Mouse (Mus musculus): Measurements from ENCODE around the gene Bnc2. TPM values are rescaled to one million over a fixed set of nuclear protein-coding genes. Genes with fewer than 3 reads are reported as not detected.

Gene Bnc2
- polyA plus RNA-seq, 1 experiment from 2014 or later: 25.2 TPM

DNA sequence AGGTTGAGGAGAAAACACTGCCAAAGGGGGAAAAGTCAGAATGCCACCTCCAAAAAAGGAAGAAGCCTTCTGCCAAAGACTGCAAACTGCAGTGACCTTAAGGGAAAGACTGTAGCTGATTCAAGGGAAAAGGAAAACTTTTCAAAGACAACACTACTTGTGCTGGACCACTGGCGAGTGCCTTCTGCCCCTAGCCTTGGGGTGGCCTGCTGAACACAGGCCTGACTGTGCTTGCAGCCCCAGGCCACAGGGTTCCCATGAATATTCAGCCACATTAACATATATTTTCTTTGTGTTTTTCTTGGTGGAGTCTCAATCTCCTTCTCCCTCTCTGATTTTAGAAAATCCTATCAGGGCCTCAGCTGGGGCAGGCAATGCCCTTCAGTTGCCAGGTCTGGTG is 317.7 kb downstream of the Bnc2 start:
- Histone ChIP-seq H3K4me3 (replicated peaks) (no peak overlapping the region), H3K4me1 (replicated peaks) (peaks cover 41% of the 10 kb centered on the region), H3K27ac (peak overlapping the region; percentile 78; the same call in 1 of the 2 replicates), H3K9ac (replicated peaks) (no peak overlapping the region), H3K27me3 (no peaks in the 10 kb centered on the region), H3K9me3 (no peaks in the 10 kb centered on the region), H3K4me2 (no peak overlapping the region), H3K36me3 (no peaks in the 10 kb centered on the region)
- WGBS: 36% methylated on average over 1 of the region's 1 CpGs
- ATAC-seq (ENCODE audit: insufficient number of reproducible peaks, insufficient read depth, low FRiP score, low TSS enrichment, low read depth): no peak

DNA sequence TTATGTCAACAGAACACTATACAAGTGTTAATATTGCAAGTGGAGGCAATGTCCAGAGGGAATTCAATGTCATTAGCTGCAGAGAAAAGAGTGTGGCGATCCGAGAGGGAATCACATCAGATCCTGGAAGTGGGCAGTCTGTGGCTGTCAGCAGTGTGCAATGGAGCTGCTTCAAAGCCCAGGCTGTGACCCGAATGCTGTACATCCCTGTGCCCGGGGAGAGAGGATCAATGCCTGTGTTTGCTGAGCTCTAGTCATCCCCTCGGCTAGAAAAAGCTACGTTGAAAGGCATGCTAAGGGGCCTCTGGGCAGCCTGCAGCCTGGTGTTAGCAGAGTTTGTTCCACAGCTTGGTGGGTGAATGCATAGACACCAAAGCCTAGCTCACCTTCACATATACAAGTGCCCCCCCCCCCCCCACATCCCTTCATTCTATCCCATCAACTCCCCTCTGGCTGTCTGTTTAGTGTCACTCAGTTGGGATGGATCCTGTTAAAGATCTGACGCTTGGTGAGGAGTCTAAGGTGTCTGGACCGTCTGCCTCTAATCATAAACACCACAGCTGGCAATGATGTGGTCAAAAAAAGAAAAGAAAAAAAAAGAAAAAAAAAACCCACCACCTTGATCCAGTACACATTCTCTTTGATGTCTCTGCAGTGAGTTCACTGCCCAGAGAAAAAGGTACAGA is 318.5 kb downstream of the Bnc2 start:
- Histone ChIP-seq H3K9ac (replicated peaks) (no peak overlapping the region), H3K36me3 (no peaks in the 10 kb centered on the region), H3K27ac (peak overlapping the region; percentile 73), H3K9me3 (no peaks in the 10 kb centered on the region), H3K4me2 (no peak overlapping the region), H3K4me3 (replicated peaks) (no peak overlapping the region), H3K27me3 (no peaks in the 10 kb centered on the region), H3K4me1 (replicated peaks) (peaks cover 36% of the 10 kb centered on the region)
- 18% methylated on average over 8 of the region's 8 CpGs for WGBS
- peak; percentile 56 for ATAC-seq (ENCODE audit: insufficient number of reproducible peaks, insufficient read depth, low FRiP score, low TSS enrichment, low read depth)

DNA sequence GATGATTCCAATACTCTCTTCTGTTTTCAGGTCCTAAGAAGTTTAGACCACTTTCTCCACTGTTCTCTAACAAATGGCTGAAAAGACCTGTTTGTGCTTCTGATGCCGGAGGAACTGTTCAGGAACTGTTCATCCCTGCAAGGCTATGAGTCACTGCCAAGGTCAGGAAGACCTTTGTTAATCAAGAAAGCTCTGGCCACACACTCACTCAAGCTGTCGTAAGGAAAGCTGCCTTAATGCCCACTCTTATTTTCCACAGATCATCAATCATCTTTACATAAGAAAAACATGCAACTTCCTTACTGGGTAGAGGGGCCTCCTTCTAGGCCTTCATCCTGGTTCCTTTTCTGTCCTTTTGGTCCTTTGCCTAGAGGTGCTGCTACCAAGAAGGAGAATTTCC is 322.4 kb downstream of the Bnc2 start:
- ATAC-seq (ENCODE audit: insufficient number of reproducible peaks, insufficient read depth, low FRiP score, low TSS enrichment, low read depth): no peak
- 33% methylated on average over 2 of the region's 2 CpGs for WGBS
- no peak overlapping the region for H3K9ac ChIP-seq (replicated peaks)
- H3K36me3 ChIP-seq: no peaks in the 10 kb centered on the region
- H3K27ac ChIP-seq: no peak overlapping the region
- H3K4me1 ChIP-seq (replicated peaks): peaks cover 30% of the 10 kb centered on the region
- H3K4me3 ChIP-seq (replicated peaks): no peak overlapping the region
- no peaks in the 10 kb centered on the region for H3K9me3 ChIP-seq
- H3K27me3 ChIP-seq: no peaks in the 10 kb centered on the region
- no peak overlapping the region for H3K4me2 ChIP-seq

DNA sequence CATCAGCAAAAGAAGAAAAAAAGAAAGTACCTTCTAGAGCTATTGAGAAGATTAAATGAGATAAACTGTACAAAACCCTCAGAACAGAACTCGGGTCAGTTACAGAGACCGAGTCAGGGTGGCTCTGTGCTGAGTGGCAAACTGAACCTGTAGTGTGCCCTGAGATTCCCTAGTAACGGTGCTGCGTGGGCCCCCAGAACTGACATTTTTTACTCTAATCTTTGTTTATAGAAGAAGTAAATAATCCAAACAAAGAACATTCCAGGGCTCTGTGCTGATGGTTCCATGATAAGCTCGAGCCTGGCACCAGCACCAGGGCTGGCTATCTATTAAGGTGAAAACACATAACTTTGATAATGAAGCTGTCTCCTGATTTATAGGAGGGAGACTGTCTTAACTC is 325.5 kb downstream of the Bnc2 start:
- H3K36me3 ChIP-seq: no peaks in the 10 kb centered on the region
- no peak overlapping the region for H3K9ac ChIP-seq (replicated peaks)
- no peaks in the 10 kb centered on the region for H3K27me3 ChIP-seq
- WGBS: 21% methylated on average over 5 of the region's 5 CpGs
- no peak overlapping the region for H3K4me3 ChIP-seq (replicated peaks)
- ATAC-seq (ENCODE audit: insufficient number of reproducible peaks, insufficient read depth, low FRiP score, low TSS enrichment, low read depth): no peak
- H3K27ac ChIP-seq: no peak overlapping the region
- H3K4me1 ChIP-seq (replicated peaks): peaks cover 10% of the 10 kb centered on the region
- no peaks in the 10 kb centered on the region for H3K9me3 ChIP-seq
- no peak overlapping the region for H3K4me2 ChIP-seq

DNA sequence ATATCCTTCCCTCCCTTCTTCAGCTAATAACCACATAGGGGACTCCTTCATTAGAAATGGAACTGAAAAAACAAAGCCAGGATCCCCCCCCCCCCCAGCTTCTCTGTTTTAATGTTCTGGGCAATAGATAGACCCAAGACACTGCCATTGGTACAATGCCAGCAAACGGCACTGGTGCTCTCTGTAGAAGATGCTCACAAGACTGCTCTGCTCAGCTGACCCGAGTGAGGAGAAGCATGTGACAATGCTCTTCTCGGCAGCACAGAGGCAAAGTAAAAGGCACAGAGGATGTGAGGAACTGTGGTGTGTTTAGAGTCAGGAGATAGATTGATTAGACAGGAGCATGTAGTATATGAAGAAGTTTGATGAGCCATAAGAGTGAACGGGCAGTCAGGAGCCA is 335.9 kb downstream of the Bnc2 start:
- no peaks in the 10 kb centered on the region for H3K9me3 ChIP-seq
- no peak overlapping the region for H3K9ac ChIP-seq (replicated peaks)
- ATAC-seq (ENCODE audit: insufficient number of reproducible peaks, insufficient read depth, low FRiP score, low TSS enrichment, low read depth): no peak
- no peaks in the 10 kb centered on the region for H3K36me3 ChIP-seq
- no peak overlapping the region for H3K4me3 ChIP-seq (replicated peaks)
- 80% methylated on average over 4 of the region's 4 CpGs for WGBS
- H3K4me1 ChIP-seq (replicated peaks): peaks cover 17% of the 10 kb centered on the region
- H3K27ac ChIP-seq: no peak overlapping the region
- no peak overlapping the region for H3K4me2 ChIP-seq
- no peaks in the 10 kb centered on the region for H3K27me3 ChIP-seq

DNA sequence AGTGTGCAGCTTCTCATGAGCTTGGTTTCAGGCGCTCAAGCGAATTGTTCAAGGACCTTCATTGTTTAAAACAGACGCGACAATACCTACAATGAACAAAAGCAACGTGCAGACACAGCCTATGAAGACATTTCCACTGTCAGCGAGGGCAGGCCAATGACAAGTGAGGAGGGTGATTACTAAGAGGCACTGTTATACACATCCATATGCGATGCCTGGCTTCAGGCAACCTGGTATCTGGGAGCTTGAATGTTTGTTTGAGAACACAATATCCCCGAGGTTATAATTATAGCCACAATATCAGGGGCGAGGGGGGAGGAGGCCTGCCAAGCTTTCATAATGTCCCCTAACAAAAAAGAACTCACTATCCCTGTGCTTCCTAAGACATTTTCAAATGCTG is 343.1 kb downstream of the Bnc2 start:
- H3K4me3 ChIP-seq (replicated peaks): no peak overlapping the region
- H3K4me1 ChIP-seq (replicated peaks): peaks cover 16% of the 10 kb centered on the region
- ATAC-seq (ENCODE audit: insufficient number of reproducible peaks, insufficient read depth, low FRiP score, low TSS enrichment, low read depth): no peak
- H3K9ac ChIP-seq (replicated peaks): no peak overlapping the region
- no peaks in the 10 kb centered on the region for H3K27me3 ChIP-seq
- WGBS: 80% methylated on average over 9 of the region's 9 CpGs
- H3K27ac ChIP-seq: no peak overlapping the region
- no peaks in the 10 kb centered on the region for H3K36me3 ChIP-seq
- no peaks in the 10 kb centered on the region for H3K9me3 ChIP-seq
- H3K4me2 ChIP-seq: no peak overlapping the region

DNA sequence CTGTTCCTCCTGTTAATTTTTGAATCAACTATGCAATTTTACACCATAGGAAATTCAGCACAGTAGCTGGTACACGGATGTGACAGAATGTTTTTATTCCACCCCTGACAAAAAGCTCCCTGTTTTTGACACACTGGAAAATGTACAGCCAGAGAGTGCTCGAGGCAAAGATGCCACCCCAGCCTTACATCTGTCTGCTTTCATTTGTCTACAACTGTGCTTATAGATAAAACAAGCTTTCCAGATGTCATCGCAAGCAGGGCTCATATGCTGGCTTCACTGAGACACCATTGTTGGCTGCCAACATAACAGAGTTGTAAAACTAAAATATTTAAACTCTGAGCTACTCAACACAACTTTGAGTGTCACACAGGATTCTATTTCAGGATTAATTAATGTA is 343.6 kb downstream of the Bnc2 start:
- Histone ChIP-seq H3K36me3 (no peaks in the 10 kb centered on the region), H3K27me3 (no peaks in the 10 kb centered on the region), H3K27ac (no peak overlapping the region), H3K9ac (replicated peaks) (no peak overlapping the region), H3K4me1 (replicated peaks) (peaks cover 16% of the 10 kb centered on the region), H3K9me3 (no peaks in the 10 kb centered on the region), H3K4me2 (no peak overlapping the region), H3K4me3 (replicated peaks) (no peak overlapping the region)
- 62% methylated on average over 3 of the region's 3 CpGs for WGBS
- no peak for ATAC-seq (ENCODE audit: insufficient number of reproducible peaks, insufficient read depth, low FRiP score, low TSS enrichment, low read depth)

DNA sequence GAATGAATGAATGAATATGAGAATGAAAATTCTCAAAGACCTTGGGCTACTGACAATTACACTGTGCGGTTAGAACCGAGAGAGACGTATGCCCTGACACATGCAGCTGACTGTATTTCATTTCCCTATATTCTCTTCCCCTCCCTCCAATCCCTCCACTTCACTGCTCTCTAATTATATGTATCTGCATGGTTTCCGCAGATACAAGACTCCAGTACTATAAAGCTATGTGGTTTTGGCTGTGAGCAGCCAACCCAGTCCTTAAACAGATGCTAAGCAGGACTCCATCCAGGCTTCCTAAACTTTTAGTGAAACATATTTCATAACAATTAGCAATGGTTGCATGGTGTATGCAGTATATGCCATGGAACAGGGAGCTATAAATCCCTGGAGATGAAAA is 344.6 kb downstream of the Bnc2 start:
- Histone ChIP-seq H3K4me1 (replicated peaks) (peaks cover 16% of the 10 kb centered on the region), H3K9ac (replicated peaks) (no peak overlapping the region), H3K4me2 (no peak overlapping the region), H3K27me3 (no peaks in the 10 kb centered on the region), H3K36me3 (no peaks in the 10 kb centered on the region), H3K4me3 (replicated peaks) (no peak overlapping the region), H3K27ac (no peak overlapping the region), H3K9me3 (no peaks in the 10 kb centered on the region)
- no peak for ATAC-seq (ENCODE audit: insufficient number of reproducible peaks, insufficient read depth, low FRiP score, low TSS enrichment, low read depth)
- 87% methylated on average over 4 of the region's 4 CpGs for WGBS

DNA sequence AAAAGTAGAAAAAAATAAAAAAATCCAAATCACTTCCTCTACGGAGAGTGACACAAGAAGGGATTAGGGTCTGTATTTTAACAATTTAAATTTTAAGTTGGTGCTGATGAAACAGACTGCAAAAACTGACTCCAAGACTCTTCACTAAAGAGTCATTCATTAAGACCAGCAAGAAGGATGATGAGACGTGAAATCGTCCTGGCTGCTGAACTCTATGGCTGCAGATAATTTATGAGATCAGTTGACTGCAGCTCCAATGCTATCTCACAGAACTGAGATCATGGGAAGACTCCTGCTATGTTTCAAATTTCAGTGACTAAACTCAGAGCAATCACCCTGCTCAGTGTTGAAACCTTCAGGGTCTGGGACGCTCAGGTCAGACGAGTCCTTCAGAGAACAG is 345.4 kb downstream of the Bnc2 start:
- Histone ChIP-seq H3K9me3 (no peaks in the 10 kb centered on the region), H3K27me3 (no peaks in the 10 kb centered on the region), H3K4me2 (no peak overlapping the region), H3K4me1 (replicated peaks) (peaks cover 21% of the 10 kb centered on the region), H3K9ac (replicated peaks) (no peak overlapping the region), H3K36me3 (no peaks in the 10 kb centered on the region), H3K4me3 (replicated peaks) (no peak overlapping the region), H3K27ac (no peak overlapping the region)
- WGBS: 68% methylated on average over 5 of the region's 5 CpGs
- no peak for ATAC-seq (ENCODE audit: insufficient number of reproducible peaks, insufficient read depth, low FRiP score, low TSS enrichment, low read depth)

DNA sequence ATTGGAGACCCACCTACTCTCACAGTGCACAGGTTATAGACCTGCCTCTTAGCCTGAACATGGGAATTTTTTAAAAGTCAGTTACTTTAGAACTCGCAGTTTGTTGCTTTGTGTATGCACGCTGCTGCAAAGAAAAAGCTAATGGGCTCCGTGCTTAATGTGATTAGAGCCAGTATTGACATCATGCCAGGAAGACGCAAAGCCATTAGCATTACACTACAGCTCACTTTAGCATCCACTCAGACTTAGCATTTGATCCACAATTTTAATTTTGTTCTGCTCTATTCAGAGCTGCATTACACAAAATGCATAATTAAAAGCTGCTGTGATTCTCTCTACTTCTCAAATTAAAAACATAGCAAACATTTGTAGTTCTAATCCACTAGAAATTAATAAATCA is 350.7 kb downstream of the Bnc2 start:
- H3K4me3 ChIP-seq (replicated peaks): no peak overlapping the region
- no peak overlapping the region for H3K4me2 ChIP-seq
- WGBS: 67% methylated on average over 4 of the region's 4 CpGs
- H3K36me3 ChIP-seq: no peaks in the 10 kb centered on the region
- H3K4me1 ChIP-seq (replicated peaks): peaks cover 5% of the 10 kb centered on the region
- H3K9me3 ChIP-seq: no peaks in the 10 kb centered on the region
- H3K9ac ChIP-seq (replicated peaks): no peak overlapping the region
- no peak overlapping the region for H3K27ac ChIP-seq
- ATAC-seq (ENCODE audit: insufficient number of reproducible peaks, insufficient read depth, low FRiP score, low TSS enrichment, low read depth): no peak
- H3K27me3 ChIP-seq: no peaks in the 10 kb centered on the region

DNA sequence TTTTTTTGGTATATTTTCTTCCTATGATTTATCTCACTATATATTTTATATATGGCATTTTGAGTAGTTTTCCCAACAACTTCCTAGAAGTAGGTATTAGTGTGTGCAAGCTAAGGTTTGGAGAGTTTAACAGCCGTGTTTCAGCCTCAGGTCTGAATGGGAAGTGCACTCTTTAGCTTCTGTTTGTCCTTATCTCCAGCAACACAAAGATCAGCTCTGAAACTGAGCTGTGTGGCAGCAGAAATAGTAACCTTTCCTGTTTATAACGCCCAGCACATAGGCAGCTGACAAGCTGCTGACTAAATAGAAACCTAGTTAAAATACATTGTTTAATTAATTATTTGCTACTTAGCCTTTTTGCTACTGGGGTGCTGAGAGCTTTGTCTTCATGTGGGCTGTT is 353.5 kb downstream of the Bnc2 start:
- 59% methylated on average over 2 of the region's 2 CpGs for WGBS
- no peak overlapping the region for H3K27ac ChIP-seq
- H3K27me3 ChIP-seq: no peaks in the 10 kb centered on the region
- H3K4me1 ChIP-seq (replicated peaks): peaks cover 11% of the 10 kb centered on the region
- no peak overlapping the region for H3K4me3 ChIP-seq (replicated peaks)
- no peaks in the 10 kb centered on the region for H3K36me3 ChIP-seq
- H3K9me3 ChIP-seq: no peaks in the 10 kb centered on the region
- no peak for ATAC-seq (ENCODE audit: insufficient number of reproducible peaks, insufficient read depth, low FRiP score, low TSS enrichment, low read depth)
- H3K4me2 ChIP-seq: no peak overlapping the region
- H3K9ac ChIP-seq (replicated peaks): no peak overlapping the region

DNA sequence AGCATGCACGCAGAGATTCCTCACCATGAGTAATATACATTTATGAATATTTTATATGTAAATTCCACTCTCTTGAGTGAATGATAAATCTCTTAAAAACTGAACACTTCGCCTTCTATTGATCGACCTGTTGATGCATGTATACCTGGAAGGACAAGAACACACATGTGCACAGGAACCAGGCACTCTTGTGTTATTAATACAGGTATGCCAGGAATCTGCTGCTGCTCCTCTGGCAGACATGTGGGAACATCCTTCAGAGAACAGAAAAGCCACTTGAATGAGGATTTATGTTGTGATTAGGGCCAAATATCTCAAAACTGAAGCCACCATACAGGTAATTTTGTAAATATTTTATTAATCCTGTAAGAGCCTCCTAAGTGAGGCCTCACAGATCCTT is 357.7 kb downstream of the Bnc2 start:
- WGBS: 91% methylated on average over 3 of the region's 3 CpGs
- Histone ChIP-seq H3K27me3 (no peaks in the 10 kb centered on the region), H3K4me1 (replicated peaks) (peaks cover 8% of the 10 kb centered on the region), H3K4me3 (replicated peaks) (no peak overlapping the region), H3K4me2 (no peak overlapping the region), H3K27ac (no peak overlapping the region), H3K9me3 (no peaks in the 10 kb centered on the region), H3K36me3 (no peaks in the 10 kb centered on the region), H3K9ac (replicated peaks) (no peak overlapping the region)
- no peak for ATAC-seq (ENCODE audit: insufficient number of reproducible peaks, insufficient read depth, low FRiP score, low TSS enrichment, low read depth)
